8 mouse cellular contexts compared by ENCODE assay signal in genomic region chr9:63757462-63757772, GRCm38 (mm10). TPM values are rescaled to one million over a fixed set of nuclear protein-coding genes. Genes with fewer than 3 reads are reported as not detected.
A peak's percentile ranks its signal among the peaks of the same experiment; 100 is the strongest.
DNase-seq lines count a peak whose midpoint lies in the region; ATAC-seq and TF ChIP-seq lines count a peak whose summit lies in the region.

No protein-coding gene starts in this region.

- H3K9ac ChIP-seq in heart, embryonic 12.5 days = peak overlapping the region; percentile 90
- H3K9ac ChIP-seq in CH12.LX (ENCODE audit: insufficient read depth, low read depth) = peak overlapping the region; percentile 27
- peak overlapping the region; percentile 86 for H3K9ac ChIP-seq in forebrain, embryonic 13.5 days
- H3K9ac ChIP-seq in liver, embryonic 16.5 days (ENCODE audit: low read depth, low read length) = peak overlapping the region; percentile 84

- dilution Hi-C loops in CH12.LX (cut with MboI; ENCODE audit: extremely low pct_ligation_motif_present, extremely low pct_unique_long_range_greater_than_20kb, low sequenced_read_pairs) = no loop called here

- H3K36me3 ChIP-seq in heart, embryonic 12.5 days = no peaks in the 10 kb centered on the region
- no peaks in the 10 kb centered on the region for H3K36me3 ChIP-seq in CH12.LX (replicated peaks in 1 of 2; ENCODE audit: control insufficient read depth in 1 of 2, insufficient read depth in 1 of 2, low read length in 1 of 2)
- no peaks in the 10 kb centered on the region for H3K36me3 ChIP-seq in forebrain, embryonic 13.5 days (ENCODE audit: poor library complexity, severe bottlenecking)
- no peaks in the 10 kb centered on the region for H3K36me3 ChIP-seq in liver, embryonic 16.5 days (ENCODE audit: control insufficient read depth, insufficient read depth)

- no peak for TF ChIP-seq CTCF in CH12.LX (conservative IDR thresholded peaks at IDR 0.05 in 1 of 2, IDR thresholded peaks at IDR 0.05 in 1 of 2; ENCODE audit: low read depth in 2 of 2, low read length in 2 of 2)

- WGBS in heart, embryonic 12.5 days = under 1% methylated on average over 26 of the region's 26 CpGs
- WGBS in forebrain, embryonic 13.5 days = under 1% methylated on average over 26 of the region's 26 CpGs
- WGBS in liver, embryonic 16.5 days (ENCODE audit: insufficient replicate concordance) = under 1% methylated on average over 26 of the region's 26 CpGs

- peak overlapping the region; percentile 97 for H3K27ac ChIP-seq in heart, embryonic 12.5 days (ENCODE audit: poor library complexity, severe bottlenecking)
- no peak overlapping the region for H3K27ac ChIP-seq in CH12.LX (ENCODE audit: insufficient read depth, low read depth)
- peak overlapping the region; percentile 91 for H3K27ac ChIP-seq in forebrain, embryonic 13.5 days
- H3K27ac ChIP-seq in liver, embryonic 16.5 days (ENCODE audit: low read length) = peak overlapping the region; percentile 94

- no peak for TF ChIP-seq RAD21 in CH12.LX (IDR thresholded peaks at IDR 0.05; ENCODE audit: low read depth, low read length)

- H3K4me2 ChIP-seq in heart, embryonic 12.5 days = peak overlapping the region; percentile 87
- H3K4me2 ChIP-seq in CH12.LX (ENCODE audit: insufficient read depth, low read depth, poor library complexity, severe bottlenecking) = peak overlapping the region; percentile 89
- peak overlapping the region; percentile 99 for H3K4me2 ChIP-seq in forebrain, embryonic 13.5 days
- peak overlapping the region; percentile 99 for H3K4me2 ChIP-seq in liver, embryonic 16.5 days (ENCODE audit: low read depth, low read length)

- no peaks in the 10 kb centered on the region for H3K79me2 ChIP-seq in CH12.LX (replicated peaks; ENCODE audit: control insufficient read depth, extremely low read depth, insufficient read depth, poor library complexity, severe bottlenecking)

- peaks cover 54% of the 10 kb centered on the region for H3K4me1 ChIP-seq in heart, embryonic 12.5 days (replicated peaks)
- H3K4me1 ChIP-seq in CH12.LX (ENCODE audit: control insufficient read depth in 1 of 2, insufficient read depth in 2 of 2) = peaks cover 5 to 43% of the 10 kb centered on the region in 2 experiments
- H3K4me1 ChIP-seq in forebrain, embryonic 13.5 days = peaks cover 63% of the 10 kb centered on the region
- peaks cover 57% of the 10 kb centered on the region for H3K4me1 ChIP-seq in liver, embryonic 16.5 days (ENCODE audit: control insufficient read depth, low read depth, low read length)

- H3K9me3 ChIP-seq in heart, embryonic 12.5 days (replicated peaks) = peaks cover 5% of the 10 kb centered on the region; the same call in 1 of the 2 replicates
- peaks cover 12% of the 10 kb centered on the region for H3K9me3 ChIP-seq in CH12.LX (replicated peaks; ENCODE audit: low read length)
- H3K9me3 ChIP-seq in forebrain, embryonic 13.5 days (replicated peaks) = 0 out of 2 replicates have a peak, but pooled peaks cover 5% of the 10 kb centered on the region
- peaks cover 4% of the 10 kb centered on the region; the same call in 1 of the 2 replicates for H3K9me3 ChIP-seq in liver, embryonic 16.5 days (replicated peaks; ENCODE audit: control insufficient read depth, low read length)

- peak overlapping the region; percentile 74 for H3K4me3 ChIP-seq in heart, embryonic 12.5 days
- peak overlapping the region in 2 of 3 experiments; percentile 58 to 66 for H3K4me3 ChIP-seq in CH12.LX (replicated peaks in 1 of 3; ENCODE audit: low read depth in 2 of 3, low read length in 2 of 3, poor library complexity in 1 of 3)
- peak overlapping the region; percentile 73 for H3K4me3 ChIP-seq in forebrain, embryonic 13.5 days
- H3K4me3 ChIP-seq in liver, embryonic 16.5 days (ENCODE audit: low read depth, low read length) = peak overlapping the region; percentile 84

- no peak for TF ChIP-seq EP300 in CH12.LX (IDR thresholded peaks at IDR 0.05; ENCODE audit: low read length)

- ATAC-seq in heart, embryonic 12.5 days (ENCODE audit: insufficient number of reproducible peaks, low FRiP score) = no peak; the same call in 1 of the 2 replicates
- ATAC-seq in forebrain, embryonic 13.5 days = peak; percentile 10; the same call in 1 of the 2 replicates
- no peak for ATAC-seq in liver, embryonic 16.5 days (ENCODE audit: low read depth)
- no peak for ATAC-seq in erythroid progenitor cell, adult 5-6 weeks (replicated peaks; ENCODE audit: low FRiP score, poor library complexity, severe bottlenecking)

- no peak for TF ChIP-seq POLR2A in CH12.LX (IDR thresholded peaks at IDR 0.05; ENCODE audit: low read depth, low read length)

- no peaks in the 10 kb centered on the region for H3K27me3 ChIP-seq in heart, embryonic 12.5 days (replicated peaks)
- peaks cover 56% of the 10 kb centered on the region for H3K27me3 ChIP-seq in CH12.LX (replicated peaks)
- H3K27me3 ChIP-seq in forebrain, embryonic 13.5 days = peaks cover 5% of the 10 kb centered on the region
- H3K27me3 ChIP-seq in liver, embryonic 16.5 days (ENCODE audit: control insufficient read depth, insufficient read depth, low read depth, low read length) = no peaks in the 10 kb centered on the region

- no peak for DNase-seq in heart, adult 11 months
- no peak for DNase-seq in CH12.LX (ENCODE audit: extremely low read depth)
- DNase-seq in spleen, postnatal 36 days (ENCODE audit: low spot score in 2 of 2) = no peak
- DNase-seq in ovary, postnatal 10 days (ENCODE audit: low spot score) = no peak

- in situ Hi-C loops in CH12.LX (cut with MboI; ENCODE audit: low pct_ligation_motif_present, low pct_unique_long_range_greater_than_20kb, low sequenced_read_pairs) = no loop called here

TF ChIP-seq in CH12.LX, 34 proteins besides CTCF, POLR2A, EP300 and RAD21:
- TF ChIP-seq ELF1 (IDR thresholded peaks at IDR 0.05; ENCODE audit: low read depth, low read length) = no peak
- TF ChIP-seq PAX5 (IDR thresholded peaks at IDR 0.05; ENCODE audit: low read length) = no peak
- TF ChIP-seq ZNF384 (IDR thresholded peaks at IDR 0.05; ENCODE audit: low read depth, low read length) = no peak
- TF ChIP-seq NELFE (IDR thresholded peaks at IDR 0.05; ENCODE audit: low read depth, low read length) = no peak

RNA-seq across cellular contexts. Expression of gene Smad3, which starts 0.4 kb away (rescaled TPM):
- 17.0 and 18.9 TPM in 2 replicates for polyA plus RNA-seq in heart, embryonic 12.5 days (2016; fragmentation: Nextera tagmentation; extraction: Ambion mirVana)
- total RNA-seq in CH12.LX (2012; rRNA removed) = 0.50 and 0.81 TPM in 2 replicates
- total RNA-seq in CH12.LX (2014; rRNA removed) = 0.43 and 1.5 TPM in 2 replicates
- 0.90 and 1.2 TPM in 2 replicates for polyA plus RNA-seq in CH12.LX (2012; ENCODE audit: insufficient read length, low read depth)
- polyA plus RNA-seq in forebrain, embryonic 13.5 days (2015; fragmentation: Nextera tagmentation; extraction: Ambion mirVana) = 9.9 and 10.7 TPM in 2 replicates
- 2.7 TPM in 2 replicates for polyA plus RNA-seq in liver, embryonic 16.5 days (2015; fragmentation: Nextera tagmentation; extraction: Ambion mirVana)
- total RNA-seq in erythroid progenitor cell, adult 5-6 weeks (2015; ENCODE audit: low replicate concordance) = 4.7 and 5.0 TPM in 2 replicates
- 2.6 and 13.2 TPM in 2 replicates for total RNA-seq in erythroid progenitor cell, adult 5-6 weeks (2017; ENCODE audit: low replicate concordance)

Comparison
In these comparisons a context has a peak if more than half of its experiments do, and no peak if none do; other contexts are left out.
1. H3K9ac ChIP-seq: peak in every context shown above with its lines; median percentile 90 in heart, embryonic 12.5 days; 86 in forebrain, embryonic 13.5 days; 84 in liver, embryonic 16.5 days; 27 in CH12.LX.